Mouse (Mus musculus) spleen, postnatal 14 days (tissue): ENCODE measurements around the gene AU040320.

ENCODE experiments used
- DNase-seq, 2 experiments: peaks; one replicate each; pipeline ENCODE4 v3.0.0; 2021 to 2022; ENCODE audit warnings: low spot score in 2 of 2

Gene AU040320

DNA sequence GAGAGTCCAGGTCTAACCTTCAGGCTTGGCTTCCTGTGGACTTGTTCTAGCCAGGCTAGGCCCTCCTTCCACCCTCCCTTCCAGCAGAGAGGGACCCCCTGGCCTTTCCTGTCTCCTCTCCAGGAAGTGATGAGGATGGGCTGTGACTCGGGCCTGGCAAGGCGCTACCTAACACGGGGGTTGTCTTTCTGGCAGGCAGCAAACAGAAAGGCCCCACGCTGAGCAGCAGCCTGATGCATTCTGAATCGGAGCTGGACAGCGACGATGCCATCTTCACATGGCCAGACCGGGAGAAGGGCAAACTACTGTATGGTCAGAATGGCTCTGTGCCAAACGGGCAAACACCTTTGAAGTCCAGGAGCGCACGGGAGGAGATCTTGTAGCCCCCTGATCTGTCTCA, 99.6 kb downstream of the AU040320 start:
- no peak for DNase-seq

DNA sequence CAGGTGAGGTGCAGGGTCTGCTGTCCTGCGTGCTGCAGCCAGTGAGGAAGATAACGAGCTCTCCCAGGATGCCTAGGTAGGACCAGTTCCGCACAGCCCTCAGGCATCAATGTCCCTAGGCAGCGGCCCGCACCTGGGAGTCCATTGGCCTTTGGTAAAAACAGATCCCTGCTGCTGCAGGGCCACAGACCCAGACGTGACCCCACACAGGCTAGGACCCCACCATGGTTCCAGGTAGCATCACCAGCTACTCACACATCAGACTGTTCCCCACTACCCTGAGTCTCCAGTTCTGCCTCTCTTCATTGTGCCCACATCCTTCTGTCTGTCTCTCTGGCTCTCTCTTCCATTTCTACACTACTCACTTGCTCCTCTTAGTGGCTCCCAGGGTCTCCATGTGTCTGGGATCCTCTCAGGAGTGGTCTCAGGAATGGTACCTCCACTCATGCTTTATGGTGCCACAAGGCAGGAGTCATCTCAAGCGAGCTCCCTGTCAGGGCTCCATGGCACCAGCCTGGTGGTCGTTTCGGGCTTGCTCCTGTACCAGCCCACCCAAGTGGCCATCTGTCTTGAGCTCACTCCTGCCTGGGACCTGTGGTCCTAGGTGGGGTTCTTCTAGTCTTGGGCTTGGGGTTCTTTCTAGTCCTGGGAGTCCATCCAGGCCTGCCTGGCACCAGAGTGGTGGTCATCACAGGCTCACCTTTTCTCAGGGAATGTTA, 107.1 kb downstream of the AU040320 start:
- DNase-seq: no peak

DNA sequence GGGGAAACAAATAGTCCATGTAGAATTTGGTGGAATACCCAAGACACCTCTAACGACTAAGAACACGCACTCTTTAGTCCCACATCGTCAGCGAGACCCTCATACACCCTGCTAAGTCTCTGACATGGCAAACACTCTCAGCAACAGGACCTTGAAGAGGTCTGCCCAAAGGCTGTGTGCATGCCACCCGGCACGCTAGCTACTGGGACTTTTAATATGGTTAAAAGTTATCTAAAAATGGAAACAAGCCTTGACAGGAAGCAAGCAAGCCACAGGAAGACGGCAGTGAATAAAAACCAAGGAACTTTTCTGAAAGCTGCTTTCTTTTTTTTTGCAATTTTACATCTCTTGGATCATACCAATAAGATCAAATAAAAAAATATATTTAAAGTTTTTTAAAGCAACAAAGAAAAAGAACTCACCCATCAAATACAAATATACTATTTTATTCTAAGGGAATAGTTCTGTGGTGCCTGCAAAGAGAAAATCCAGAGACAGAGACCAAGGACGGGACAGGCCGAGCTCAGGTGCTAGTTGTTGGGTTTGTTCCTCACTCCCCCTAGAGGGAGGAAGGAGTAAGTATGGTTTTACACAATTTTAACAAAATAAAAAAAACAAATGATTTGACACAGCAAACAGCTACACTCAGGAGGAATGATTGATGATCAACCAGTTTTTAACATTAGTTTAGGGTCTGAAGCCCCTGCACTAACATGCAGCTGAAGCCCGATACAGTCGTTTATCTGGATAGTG, 108.3 kb downstream of the AU040320 start:
- DNase-seq: no peak

DNA sequence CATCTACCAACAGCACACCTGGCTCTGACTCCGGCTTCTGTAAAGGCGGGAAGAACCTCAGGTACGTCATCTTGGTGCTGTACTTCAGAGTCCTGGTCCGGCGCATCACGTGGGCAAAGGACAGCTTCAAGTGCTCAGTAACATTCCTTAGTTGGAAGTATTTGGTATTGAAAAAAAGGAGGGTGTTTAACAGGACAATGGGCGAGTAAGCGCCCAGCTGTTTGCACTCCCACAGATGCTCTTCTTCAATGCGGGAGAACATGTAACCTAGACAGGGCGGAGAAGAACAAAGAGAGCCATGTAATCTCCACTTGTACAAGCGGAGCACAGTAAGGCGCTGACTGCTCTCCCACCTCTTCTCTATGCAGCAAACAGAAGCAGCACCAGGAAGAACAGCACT, 115.4 kb downstream of the AU040320 start:
- no peak for DNase-seq

GRCm38 (mm10) chr4:126872717-126873116, 119.4 kb downstream of the AU040320 start:
- no peak for DNase-seq

DNA sequence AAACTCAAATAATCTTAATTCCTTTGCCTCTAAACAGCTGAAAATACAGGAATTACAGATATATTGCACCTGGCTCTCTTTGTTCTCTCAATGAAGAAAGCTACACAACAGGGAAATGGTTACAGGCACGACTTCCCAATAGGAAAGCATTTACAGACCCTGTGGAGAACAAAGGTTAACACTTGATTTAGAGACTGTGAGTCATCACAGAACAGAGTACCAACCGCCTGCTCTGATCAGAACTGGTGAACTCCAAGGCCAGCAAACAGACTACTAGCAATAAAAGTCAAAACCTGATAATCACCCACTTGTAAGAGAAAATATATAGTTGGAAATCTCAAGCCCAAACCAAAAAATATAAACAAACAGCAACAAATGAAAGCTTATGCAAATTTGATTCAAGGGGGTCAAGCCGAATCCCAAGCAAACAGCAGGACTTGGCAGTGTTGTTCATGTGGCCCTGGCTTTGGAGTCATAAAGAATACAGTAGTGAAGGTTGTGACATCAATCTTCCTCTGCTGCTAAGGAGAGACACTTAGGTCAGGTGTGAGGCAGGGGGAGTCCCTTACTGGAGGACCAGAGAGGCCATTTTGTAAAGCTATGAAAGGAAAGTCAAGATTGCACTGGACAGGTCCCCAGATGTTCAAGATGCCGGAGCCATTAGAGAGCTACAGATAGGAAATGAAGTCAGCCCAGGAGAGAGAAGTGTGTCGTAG, 126.4 kb downstream of the AU040320 start:
- DNase-seq: no peak

- DNase-seq: no peak
Measured at GRCm38 (mm10) chr4:126883602-126884001, 130.3 kb downstream of the AU040320 start.

- no peak for DNase-seq
Measured at GRCm38 (mm10) chr4:126885953-126886352, 132.6 kb downstream of the AU040320 start.

- DNase-seq: no peak
Measured at GRCm38 (mm10) chr4:126889879-126890278, 136.5 kb downstream of the AU040320 start.
